Mouse (Mus musculus) kidney, adult 2 months (tissue): Measurements from ENCODE around the gene Tdo2.

Experiments used
- CTCF ChIP-seq: fragments of 200-500 bp; conservative IDR thresholded peaks from 2 replicates; pipeline ENCODE4 v1.5.1; 2011; ENCODE audit warnings: low read depth, mild to moderate bottlenecking, control low read depth, low read length, moderate library complexity, mixed read lengths; ENCODE audit not compliant: insufficient read depth, insufficient read length
- POLR2A ChIP-seq: fragments of 200-500 bp; IDR thresholded peaks from one replicate; pipeline ENCODE4 v1.6.1; 2011; ENCODE audit warnings: low read depth, low read length, control low read depth

- TF ChIP-seq CTCF (no peak), POLR2A (no peak)
Measured at GRCm38 (mm10) chr3:81949048-81949447, 27.0 kb downstream of the Tdo2 start.
